Mouse (Mus musculus): ENCODE results near the gene Sema6d.

DNA sequence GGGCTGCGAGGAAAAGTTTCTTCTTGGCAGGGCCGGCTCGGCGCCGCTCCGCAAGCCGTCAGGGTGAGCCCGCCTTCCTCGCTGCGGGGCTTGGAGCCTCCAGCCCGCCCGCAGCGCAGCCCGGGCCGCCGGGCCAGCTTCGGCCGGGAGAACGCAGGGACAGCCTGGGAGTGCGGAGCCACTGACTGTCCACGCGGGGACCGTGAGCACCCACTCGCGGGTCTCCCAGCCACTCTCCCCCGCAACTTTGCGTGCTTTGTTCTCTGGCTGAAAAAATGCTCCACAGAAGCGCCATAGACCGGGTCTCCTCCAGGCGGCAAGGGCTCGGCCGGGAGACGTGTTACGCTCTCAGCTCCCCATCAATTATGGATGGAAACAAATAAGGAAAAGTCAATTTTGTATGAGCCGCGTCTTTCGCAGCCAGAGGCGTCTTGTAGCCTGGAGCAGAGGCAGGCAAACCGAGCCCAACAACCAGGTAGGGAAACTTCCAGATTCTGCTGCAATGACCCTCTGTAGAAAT lies 520.9 kb downstream of the Sema6d start:
- no peak for TF ChIP-seq GATA1 (IDR thresholded peaks at IDR 0.05; ENCODE audit: low read length)
- TF ChIP-seq TAL1 (IDR thresholded peaks at IDR 0.05; ENCODE audit: low read length), result no peak

Measured in erythroblast, embryonic 14.5 days (primary cell).